Mouse (Mus musculus) CH12.LX (cell line): ENCODE results near the gene Ptx4. TPM values are rescaled to one million over a fixed set of nuclear protein-coding genes. Genes with fewer than 3 reads are reported as not detected.

Experiments used
- DNase-seq: peaks from one replicate; pipeline ENCODE4 v3.0.0-alpha.2; 2013; ENCODE audit errors: extremely low read depth
- H3K27ac ChIP-seq: 2 replicates; pipeline ENCODE4 v1.5.1; 2012; ENCODE audit warnings: low read depth, mild to moderate bottlenecking, control low read depth, moderate library complexity; ENCODE audit not compliant: insufficient read depth
- H3K27me3 ChIP-seq: replicated peaks from 2 replicates; pipeline ENCODE3; 2012; ENCODE audit warnings: inconsistent platforms
- H3K36me3 ChIP-seq, 2 experiments: replicated peaks in 1 of 2; 2 replicates each; pipeline versions ENCODE3 to v1.6.1; 2012; ENCODE audit warnings: inconsistent platforms in 1 of 2, low read length in 1 of 2, mild to moderate bottlenecking in 1 of 2, mixed read lengths in 1 of 2, moderate library complexity in 1 of 2; ENCODE audit not compliant: control insufficient read depth in 1 of 2, insufficient read depth in 1 of 2
- H3K4me1 ChIP-seq, 2 experiments: 2 replicates each; pipeline ENCODE4 v1.6.1; 2012; ENCODE audit warnings: inconsistent platforms in 1 of 2, moderate library complexity in 1 of 2; ENCODE audit not compliant: insufficient read depth in 2 of 2, control insufficient read depth in 1 of 2
- H3K4me2 ChIP-seq: 2 replicates; pipeline ENCODE4 v1.6.1; 2012; ENCODE audit warnings: low read depth, mild to moderate bottlenecking, control low read depth; ENCODE audit not compliant: poor library complexity, insufficient read depth, severe bottlenecking
- H3K4me3 ChIP-seq, 3 experiments: fragments of 150-350 bp in 1 of 3; sonication (generic) in 1 of 3; replicated peaks in 1 of 3; 2 replicates each; pipeline versions ENCODE3 to v1.5.1; 2011 to 2012; ENCODE audit warnings: low read depth in 2 of 3, low read length in 2 of 3, mild to moderate bottlenecking in 2 of 3, moderate library complexity in 2 of 3, control low read depth in 1 of 3, improper control_type of control experiment in 1 of 3, inconsistent platforms in 1 of 3, mixed read lengths in 1 of 3; ENCODE audit not compliant: poor library complexity in 1 of 3
- H3K79me2 ChIP-seq: replicated peaks from 2 replicates; pipeline ENCODE4 v1.6.1; 2012; ENCODE audit warnings: mild to moderate bottlenecking, moderate library complexity; ENCODE audit not compliant: control insufficient read depth, poor library complexity, insufficient read depth, severe bottlenecking; ENCODE audit errors: extremely low read depth
- H3K9ac ChIP-seq: 2 replicates; pipeline ENCODE4 v1.6.1; 2012; ENCODE audit warnings: low read depth, mild to moderate bottlenecking, control low read depth, moderate library complexity; ENCODE audit not compliant: insufficient read depth
- H3K9me3 ChIP-seq: replicated peaks from 2 replicates; pipeline ENCODE3; 2012; ENCODE audit warnings: low read length, inconsistent platforms, mixed read lengths
- BHLHE40 ChIP-seq: IDR thresholded peaks from 2 replicates; pipeline ENCODE4 v1.6.1; 2011; ENCODE audit warnings: mild to moderate bottlenecking, low read depth, low read length, improper control_type of control experiment
- CHD1 ChIP-seq: IDR thresholded peaks from 2 replicates; pipeline ENCODE4 v1.6.1; 2012; ENCODE audit warnings: low read depth, low read length, improper control_type of control experiment, inconsistent platforms
- CHD2 ChIP-seq: IDR thresholded peaks from 2 replicates; pipeline ENCODE4 v1.6.1; 2011; ENCODE audit warnings: low read length, improper control_type of control experiment
- E2F4 ChIP-seq: IDR thresholded peaks from 2 replicates; pipeline ENCODE4 v1.6.1; 2011; ENCODE audit warnings: low read depth, low read length, improper control_type of control experiment; ENCODE audit not compliant: insufficient replicate concordance
- ELF1 ChIP-seq: IDR thresholded peaks from 2 replicates; pipeline ENCODE4 v1.6.1; 2014; ENCODE audit warnings: low read depth, mild to moderate bottlenecking, inconsistent platforms, low read length, improper control_type of control experiment
- EP300 ChIP-seq: IDR thresholded peaks from 2 replicates; pipeline ENCODE4 v1.6.1; 2011; ENCODE audit warnings: low read length, improper control_type of control experiment
- ETS1 ChIP-seq: conservative IDR thresholded peaks from 2 replicates; pipeline ENCODE4 v1.6.1; 2012; ENCODE audit warnings: low read depth, mild to moderate bottlenecking, inconsistent platforms, low read length, improper control_type of control experiment, moderate library complexity
- GABPA ChIP-seq: IDR thresholded peaks from 2 replicates; pipeline ENCODE4 v1.6.1; 2012; ENCODE audit warnings: low read depth, low read length, improper control_type of control experiment, inconsistent platforms; ENCODE audit not compliant: insufficient replicate concordance
- HCFC1 ChIP-seq: IDR thresholded peaks from 2 replicates; pipeline ENCODE4 v1.6.1; 2012; ENCODE audit warnings: low read depth, mild to moderate bottlenecking, inconsistent platforms, low read length, improper control_type of control experiment
- JUND ChIP-seq: conservative IDR thresholded peaks from 2 replicates; pipeline ENCODE4 v1.6.1; 2011; ENCODE audit warnings: low read depth, low read length, improper control_type of control experiment
- KAT2A ChIP-seq: IDR thresholded peaks from 2 replicates; pipeline ENCODE4 v1.6.1; 2012; ENCODE audit warnings: low read length, improper control_type of control experiment, inconsistent platforms; ENCODE audit not compliant: insufficient replicate concordance
- MAFK ChIP-seq: IDR thresholded peaks from 2 replicates; pipeline ENCODE4 v1.6.1; 2011; ENCODE audit warnings: low read length, improper control_type of control experiment; ENCODE audit not compliant: insufficient replicate concordance
- MAX ChIP-seq: IDR thresholded peaks from 2 replicates; pipeline ENCODE4 v1.6.1; 2011; ENCODE audit warnings: low read length, improper control_type of control experiment
- MAZ ChIP-seq: IDR thresholded peaks from 2 replicates; pipeline ENCODE4 v1.6.1; 2012; ENCODE audit warnings: low read depth, mild to moderate bottlenecking, inconsistent platforms, low read length, improper control_type of control experiment, moderate library complexity
- MEF2A ChIP-seq: IDR thresholded peaks from 2 replicates; pipeline ENCODE4 v1.6.1; 2014; ENCODE audit warnings: low read depth, mild to moderate bottlenecking, inconsistent platforms, low read length, improper control_type of control experiment, borderline replicate concordance
- MXI1 ChIP-seq: IDR thresholded peaks from 2 replicates; pipeline ENCODE4 v1.6.1; 2011; ENCODE audit warnings: mild to moderate bottlenecking, low read depth, low read length, improper control_type of control experiment
- MYC ChIP-seq: IDR thresholded peaks from 2 replicates; pipeline ENCODE4 v1.6.1; 2011; ENCODE audit warnings: low read depth, mild to moderate bottlenecking, improper control_type of control experiment, low read length
- NELFE ChIP-seq: IDR thresholded peaks from 2 replicates; pipeline ENCODE4 v1.6.1; 2011; ENCODE audit warnings: low read depth, low read length, improper control_type of control experiment
- NRF1 ChIP-seq: IDR thresholded peaks from 2 replicates; pipeline ENCODE4 v1.6.1; 2014; ENCODE audit warnings: low read depth, mild to moderate bottlenecking, inconsistent platforms, low read length, improper control_type of control experiment, moderate library complexity
- RAD21 ChIP-seq: IDR thresholded peaks from 2 replicates; pipeline ENCODE4 v1.6.1; 2011; ENCODE audit warnings: low read depth, mild to moderate bottlenecking, low read length, improper control_type of control experiment, moderate library complexity
- RCOR1 ChIP-seq: conservative IDR thresholded peaks from 2 replicates; pipeline ENCODE4 v1.6.1; 2012; ENCODE audit warnings: low read depth, mild to moderate bottlenecking, inconsistent platforms, low read length, improper control_type of control experiment
- SMC3 ChIP-seq: IDR thresholded peaks from 2 replicates; pipeline ENCODE4 v1.6.1; 2011; ENCODE audit warnings: low read depth, low read length, improper control_type of control experiment
- TBP ChIP-seq: conservative IDR thresholded peaks from 2 replicates; pipeline ENCODE4 v1.6.1; 2011; ENCODE audit warnings: low read depth, low read length, improper control_type of control experiment
- TCF12 ChIP-seq: IDR thresholded peaks from 2 replicates; pipeline ENCODE4 v1.6.1; 2014; ENCODE audit warnings: low read depth, mild to moderate bottlenecking, inconsistent platforms, low read length, improper control_type of control experiment
- UBTF ChIP-seq: IDR thresholded peaks from 2 replicates; pipeline ENCODE4 v1.6.1; 2012; ENCODE audit warnings: low read depth, mild to moderate bottlenecking, inconsistent platforms, low read length, improper control_type of control experiment, moderate library complexity
- USF1 ChIP-seq: IDR thresholded peaks from 2 replicates; pipeline ENCODE4 v1.6.1; 2014; ENCODE audit warnings: low read depth, mild to moderate bottlenecking, inconsistent platforms, low read length, improper control_type of control experiment
- ZKSCAN1 ChIP-seq: IDR thresholded peaks from 2 replicates; pipeline ENCODE4 v1.6.1; 2012; ENCODE audit warnings: low read depth, inconsistent platforms, low read length, improper control_type of control experiment, borderline replicate concordance
- ZMIZ1 ChIP-seq: IDR thresholded peaks from 2 replicates; pipeline ENCODE4 v1.6.1; 2012; ENCODE audit warnings: low read depth, mild to moderate bottlenecking, inconsistent platforms, low read length, improper control_type of control experiment
- dilution Hi-C: fragments of 300-500 bp; cut with MboI; formaldehyde crosslinking; loops from 2 replicates; pipeline ENCODE4 v1.14.3; 2020; ENCODE audit warnings: low sequenced_read_pairs; ENCODE audit not compliant: extremely low pct_unique_long_range_greater_than_20kb, extremely low pct_ligation_motif_present
- in situ Hi-C: fragments of 300-500 bp; cut with MboI; formaldehyde crosslinking; loops from 3 replicates; pipeline ENCODE4 v1.14.3; 2019; ENCODE audit warnings: low sequenced_read_pairs, low pct_ligation_motif_present, low pct_unique_long_range_greater_than_20kb, mixed read lengths
- polyA plus RNA-seq: library from polyadenylated mRNA; unstranded; fragments of >175 nt; gene quantifications from 2 replicates; pipeline ENCODE4 v1.2.1, GENCODE M21; 2012; ENCODE audit warnings: low read depth; ENCODE audit not compliant: insufficient read length
- total RNA-seq, 2 experiments: library from RNA; depleted of rRNA; stranded (reverse); fragments of 300-350 nt in 1 of 2; fragments of >200 nt in 1 of 2; gene quantifications; 2 replicates each; pipeline ENCODE4 v1.2.3; 2012 to 2014

Gene Ptx4
- total and polyA plus RNA-seq, 3 experiments, result not detected

GRCm38 (mm10) chr17:25111220-25111619 lies 9.3 kb upstream of the Ptx4 start:
- peaks cover 45 to 80% of the 10 kb centered on the region in 2 experiments for H3K36me3 ChIP-seq
- H3K4me2 ChIP-seq, result no peak overlapping the region
- no peak overlapping the region for H3K27ac ChIP-seq
- H3K9ac ChIP-seq, result no peak overlapping the region
- TF ChIP-seq ETS1, result no peak
- no peak for TF ChIP-seq MEF2A
- no peak for TF ChIP-seq RAD21
- TF ChIP-seq ELF1, result no peak
- no peak for TF ChIP-seq SMC3
- no peak for TF ChIP-seq BHLHE40
- TF ChIP-seq USF1, result no peak
- no peak for TF ChIP-seq EP300
- no peak for TF ChIP-seq TCF12
- TF ChIP-seq KAT2A, result no peak
- no peak for TF ChIP-seq MYC
- TF ChIP-seq NRF1, result no peak
- no peak for TF ChIP-seq UBTF
- TF ChIP-seq MAZ, result no peak
- TF ChIP-seq CHD2, result no peak
- no peak for TF ChIP-seq JUND
- TF ChIP-seq E2F4, result no peak
- no peak for TF ChIP-seq MAX
- peaks cover 2 to 27% of the 10 kb centered on the region in 2 experiments; a peak in 3 of 4 replicates for H3K4me1 ChIP-seq
- no peak for DNase-seq
- H3K9me3 ChIP-seq, result no peaks in the 10 kb centered on the region
- in situ Hi-C loops (loop anchor here (5.0 kb wide), 1 partner anchor 166 kb away; no protein-coding TSS in a partner anchor), dilution Hi-C loops (no loop called here)
- H3K27me3 ChIP-seq, result no peaks in the 10 kb centered on the region
- H3K4me3 ChIP-seq, result no peak overlapping the region
- H3K79me2 ChIP-seq, result no peaks in the 10 kb centered on the region

GRCm38 (mm10) chr17:25111739-25112422 lies 8.7 kb upstream of the Ptx4 start:
- Histone ChIP-seq H3K27ac (no peak overlapping the region), H3K36me3 (peaks cover 38 to 74% of the 10 kb centered on the region in 2 experiments), H3K79me2 (no peaks in the 10 kb centered on the region), H3K4me1 (peaks cover 2 to 30% of the 10 kb centered on the region in 2 experiments; a peak in 3 of 4 replicates), H3K4me2 (no peak overlapping the region), H3K4me3 (no peak overlapping the region), H3K9me3 (no peaks in the 10 kb centered on the region), H3K27me3 (no peaks in the 10 kb centered on the region), H3K9ac (no peak overlapping the region)
- no peak for DNase-seq
- in situ Hi-C loops, result loop anchor here (5.0 kb wide), 1 partner anchor 165 kb away; no protein-coding TSS in a partner anchor
- TF ChIP-seq RCOR1 (no peak), NELFE (no peak), UBTF (no peak), EP300 (no peak), CHD1 (no peak), MAZ (no peak), ETS1 (no peak), ELF1 (no peak), ZKSCAN1 (no peak), MXI1 (no peak), JUND (no peak), TBP (no peak), BHLHE40 (no peak), MAFK (no peak), NRF1 (no peak), HCFC1 (no peak), MEF2A (no peak), MAX (no peak), GABPA (no peak), ZMIZ1 (no peak)
- dilution Hi-C loops, result no loop called here
